Mouse (Mus musculus): ENCODE results near the gene Thumpd2.
A peak's percentile ranks its signal among the peaks of the same experiment; 100 is the strongest.

The Thumpd2 gene

DNA sequence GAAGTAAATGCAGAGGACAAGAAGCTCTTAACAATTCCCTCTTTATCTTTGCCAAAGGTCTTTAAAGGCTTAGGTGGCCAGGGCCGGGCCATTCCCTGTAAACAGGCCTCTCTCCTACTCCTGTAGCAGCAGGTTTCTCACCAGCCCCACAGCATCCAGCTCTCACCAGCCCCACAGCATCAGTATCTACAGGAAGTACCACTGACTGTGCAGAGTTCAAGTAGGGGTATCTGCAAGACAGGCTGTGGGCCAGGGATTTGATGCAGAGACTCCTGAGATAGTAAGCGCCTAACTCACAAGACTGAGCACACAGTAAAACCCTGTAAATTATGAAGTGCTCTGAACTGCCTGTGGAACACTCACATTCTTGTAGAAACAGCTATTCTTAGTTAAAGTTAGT lies 31.9 kb downstream of the Thumpd2 start:
- no peak for DNase-seq (ENCODE audit: low read depth)

DNA sequence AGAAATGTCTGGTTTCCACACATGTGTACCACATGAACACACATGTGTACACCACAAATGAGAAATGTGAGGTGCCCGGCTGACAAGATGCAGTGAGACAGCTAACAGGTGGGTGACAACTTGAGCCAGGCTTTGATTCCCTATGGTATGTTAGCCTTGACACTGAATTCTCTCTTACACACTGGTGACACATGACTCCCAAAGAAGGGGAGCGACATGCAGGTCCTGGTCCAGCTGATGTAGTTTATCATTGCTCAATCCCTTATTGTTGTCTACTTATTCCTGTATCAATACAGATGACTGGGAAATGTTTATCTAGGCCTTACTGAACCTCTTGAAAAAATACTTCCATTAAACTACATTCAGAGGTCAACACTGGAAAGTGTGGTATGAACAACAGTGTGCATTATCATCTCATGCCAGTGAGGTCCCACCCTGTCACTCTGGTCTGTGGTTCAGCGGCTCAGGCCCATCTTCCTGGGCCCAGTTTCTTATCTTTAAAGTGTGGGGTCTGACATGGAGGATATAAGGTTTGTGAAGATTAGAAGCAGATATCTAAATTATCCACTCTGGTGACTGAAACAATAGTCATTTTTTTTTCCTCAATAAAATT lies 32.9 kb downstream of the Thumpd2 start:
- DNase-seq (ENCODE audit: low read depth) = peak; percentile 56

DNA sequence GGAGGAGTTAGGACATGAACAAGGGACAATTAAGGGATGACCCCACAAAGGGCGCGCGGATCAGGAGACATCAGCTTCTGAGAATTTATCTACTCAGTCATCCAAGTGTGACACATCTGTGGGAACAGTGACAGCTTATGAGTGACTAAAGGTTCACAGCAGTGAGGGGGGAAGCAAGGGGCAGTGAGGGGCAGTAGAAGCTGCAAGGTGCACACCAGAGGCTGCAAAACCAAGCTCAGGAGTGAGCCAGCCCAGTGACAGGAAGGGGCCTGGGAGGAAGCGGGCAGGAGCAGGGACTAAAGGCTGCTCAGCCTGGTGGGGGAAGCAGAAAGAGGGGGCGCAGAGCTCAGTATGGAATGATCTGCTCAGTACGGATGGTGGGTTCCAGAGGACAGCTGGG lies 37.6 kb downstream of the Thumpd2 start:
- no peak for DNase-seq (ENCODE audit: low read depth)

DNA sequence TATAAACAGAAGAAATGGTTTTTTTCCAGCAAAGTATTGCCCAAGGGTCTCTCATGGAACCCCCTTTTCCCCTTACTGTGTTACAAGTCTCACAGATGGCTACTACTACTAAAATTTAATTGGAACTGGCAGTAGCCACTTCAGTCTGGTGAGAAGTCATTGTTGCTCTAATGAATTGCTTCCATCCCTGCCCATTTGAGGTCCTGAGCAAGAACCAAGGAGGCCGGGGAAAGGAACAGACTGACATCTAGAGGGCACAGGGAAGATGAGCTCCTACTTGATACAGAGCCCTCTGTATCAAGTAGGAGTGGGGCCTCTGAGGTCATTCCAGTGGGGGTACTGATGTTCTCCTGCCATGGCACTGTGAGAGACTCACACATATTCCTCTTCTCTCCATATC lies 47.8 kb downstream of the Thumpd2 start:
- no peak for DNase-seq (ENCODE audit: low read depth)

DNA sequence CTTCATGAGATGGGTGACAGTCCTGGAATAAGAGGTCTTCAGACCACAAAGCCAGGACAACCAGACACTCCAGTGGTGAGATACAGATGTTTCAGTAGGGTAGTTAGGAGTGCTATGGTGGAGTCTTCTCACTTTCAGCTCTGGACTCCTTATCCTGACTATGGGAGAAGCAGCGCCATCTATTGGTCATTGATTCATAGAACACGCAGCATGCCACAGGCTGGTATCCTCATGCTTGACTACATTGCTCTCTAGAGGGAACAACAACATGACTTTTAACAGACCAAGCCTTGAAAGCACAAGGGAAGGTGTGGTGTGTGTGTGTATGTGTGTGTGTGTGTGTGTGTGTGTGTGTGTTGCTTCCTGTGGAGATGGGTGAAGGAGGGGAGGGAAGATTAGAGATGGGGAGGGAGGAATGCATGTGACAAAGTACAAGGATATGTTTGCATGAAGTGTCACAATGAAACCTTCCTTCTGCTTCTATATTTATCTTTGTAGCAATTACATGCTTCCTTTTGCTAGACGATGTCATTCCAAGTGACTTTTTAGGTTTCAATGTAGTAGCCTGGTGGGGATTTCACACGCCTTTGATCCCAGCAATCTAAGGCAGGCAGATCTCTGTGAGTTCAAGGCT lies 49.0 kb downstream of the Thumpd2 start:
- DNase-seq (ENCODE audit: low read depth) = peak; percentile 39

DNA sequence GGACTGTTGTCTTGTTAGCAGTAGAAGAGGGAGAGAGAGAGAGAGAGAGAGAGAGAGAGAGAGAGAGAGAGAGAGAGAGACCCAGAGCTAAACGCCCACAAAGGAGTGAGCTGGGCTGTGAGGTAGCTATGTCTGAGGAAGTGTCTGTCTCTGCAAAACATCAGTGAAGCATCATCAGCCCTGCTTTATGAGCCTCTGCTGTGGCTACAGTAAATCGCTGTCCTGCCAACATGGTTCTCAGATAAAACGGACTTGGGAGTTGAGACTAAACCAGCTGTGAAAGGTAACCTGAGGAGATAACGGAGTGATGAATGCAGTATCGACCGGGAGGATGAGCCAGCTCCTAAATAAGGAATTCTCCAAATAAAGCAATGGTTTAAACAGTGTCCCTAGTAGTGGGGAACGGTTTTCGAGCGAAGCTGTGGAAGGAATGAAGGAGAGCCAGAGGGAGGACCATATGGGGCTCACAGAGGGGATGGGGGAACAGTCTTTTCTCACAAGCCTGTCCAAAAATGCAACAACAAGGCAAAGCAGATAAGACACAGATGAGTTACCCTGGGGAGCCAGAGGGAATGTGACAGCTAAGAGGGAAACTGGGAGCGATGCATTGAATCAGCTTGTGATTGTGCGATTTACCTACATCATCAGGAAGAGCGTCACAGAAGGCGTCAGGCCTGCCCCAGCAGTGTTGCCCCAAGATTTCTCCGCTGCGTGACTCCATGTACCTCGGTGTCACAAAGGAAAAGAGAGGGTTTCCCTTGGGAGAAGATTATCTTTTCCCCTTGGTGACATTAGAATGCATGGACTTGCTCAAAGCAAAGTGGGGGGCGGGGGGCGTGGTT lies 53.8 kb downstream of the Thumpd2 start:
- DNase-seq (ENCODE audit: low read depth) = no peak

DNA sequence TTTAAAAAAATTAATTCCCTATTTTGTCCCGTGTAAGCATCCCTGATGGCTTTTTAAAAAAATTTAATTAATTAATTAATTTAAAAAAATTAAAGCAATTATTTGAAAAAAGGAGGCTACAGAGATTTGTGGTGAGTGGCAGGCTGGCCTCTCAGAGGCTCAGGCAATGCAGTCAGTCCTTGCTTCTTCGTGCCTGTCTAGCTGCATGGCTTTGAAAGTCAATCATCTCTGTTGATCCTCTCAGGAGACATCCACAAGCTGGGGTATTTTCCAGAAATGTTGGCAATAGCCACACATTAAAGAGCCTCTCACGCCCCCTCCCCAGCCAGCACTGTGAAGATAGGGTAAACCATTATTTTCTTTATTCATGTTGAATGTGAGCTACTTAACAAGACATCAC lies 54.7 kb downstream of the Thumpd2 start:
- DNase-seq (ENCODE audit: low read depth) = no peak

DNA sequence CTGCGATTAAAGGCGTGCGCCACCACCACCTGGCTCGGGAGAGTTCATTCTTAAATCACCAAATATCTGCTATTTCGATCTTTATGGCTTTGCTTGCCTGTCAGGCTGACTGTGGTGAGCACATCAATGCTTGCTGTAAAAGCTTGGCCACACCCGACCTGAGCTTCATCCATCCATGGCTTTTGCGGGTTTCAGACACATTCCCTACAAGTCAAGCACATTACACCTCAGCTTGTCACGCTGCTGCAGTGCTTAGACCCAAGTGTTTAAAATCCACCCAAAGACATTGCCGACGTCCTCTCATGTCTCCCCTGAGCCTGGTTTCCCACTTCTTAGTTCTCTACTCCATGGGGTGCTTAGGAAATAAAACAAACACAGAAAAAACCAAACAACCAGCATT lies 55.8 kb downstream of the Thumpd2 start:
- DNase-seq (ENCODE audit: low read depth) = no peak

DNA sequence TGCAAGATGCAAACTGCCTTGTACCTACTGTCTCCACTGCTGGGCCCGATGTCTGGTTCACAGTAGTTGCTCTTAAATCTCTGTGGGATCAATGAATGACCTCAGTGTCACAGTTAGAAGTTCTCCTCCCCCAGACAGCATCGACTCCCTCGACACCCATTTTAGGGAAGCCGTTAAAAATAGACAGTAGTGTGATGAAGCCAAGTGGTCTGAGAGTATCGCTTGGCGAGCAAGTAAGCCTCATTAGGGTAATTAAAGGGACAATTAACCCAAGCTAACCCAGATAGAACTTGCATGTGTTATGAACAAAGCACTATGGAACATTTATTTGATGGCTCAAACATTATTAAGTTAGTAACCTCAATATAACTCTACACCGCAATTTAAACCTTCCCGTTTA lies 59.6 kb downstream of the Thumpd2 start:
- no peak for DNase-seq (ENCODE audit: low read depth)

DNA sequence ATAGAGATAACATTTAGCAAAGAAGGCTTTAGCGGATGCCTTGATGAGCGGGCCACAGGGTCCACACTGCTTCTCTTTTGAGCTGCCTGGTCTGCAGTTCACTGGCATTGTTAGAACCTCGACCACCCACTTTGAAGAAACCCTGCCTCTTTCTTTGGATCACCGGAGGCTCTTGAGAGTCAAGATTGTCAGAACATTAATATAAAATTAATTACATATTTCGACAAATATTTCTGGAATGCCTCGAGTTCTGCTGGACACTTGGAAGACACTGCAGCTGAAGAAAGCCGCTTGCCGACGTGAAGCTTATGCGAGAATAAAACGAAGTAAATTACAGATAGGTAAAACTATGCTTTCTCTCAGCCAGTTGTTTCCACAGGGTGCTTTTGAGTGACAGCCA lies 60.4 kb downstream of the Thumpd2 start:
- DNase-seq (ENCODE audit: low read depth) = no peak

DNA sequence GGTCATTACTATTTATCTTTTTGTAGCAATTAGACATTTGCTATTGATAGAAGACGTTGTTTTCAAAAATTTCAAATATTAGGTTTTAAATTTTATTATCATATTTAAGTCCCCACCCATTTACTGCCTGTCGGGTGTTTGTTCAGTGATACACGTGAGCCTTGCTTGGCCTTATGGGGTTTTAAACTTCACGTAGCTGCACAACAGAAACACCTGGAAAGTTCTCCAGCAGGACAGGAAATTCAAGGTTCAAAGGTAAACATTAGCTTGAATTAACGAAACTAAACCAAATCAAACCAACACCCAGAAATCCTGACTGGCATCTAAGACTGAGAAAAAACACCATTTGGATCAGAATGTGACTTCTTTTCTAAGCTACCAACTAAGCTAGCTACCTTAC lies 62.8 kb downstream of the Thumpd2 start:
- no peak for DNase-seq (ENCODE audit: low read depth)

DNA sequence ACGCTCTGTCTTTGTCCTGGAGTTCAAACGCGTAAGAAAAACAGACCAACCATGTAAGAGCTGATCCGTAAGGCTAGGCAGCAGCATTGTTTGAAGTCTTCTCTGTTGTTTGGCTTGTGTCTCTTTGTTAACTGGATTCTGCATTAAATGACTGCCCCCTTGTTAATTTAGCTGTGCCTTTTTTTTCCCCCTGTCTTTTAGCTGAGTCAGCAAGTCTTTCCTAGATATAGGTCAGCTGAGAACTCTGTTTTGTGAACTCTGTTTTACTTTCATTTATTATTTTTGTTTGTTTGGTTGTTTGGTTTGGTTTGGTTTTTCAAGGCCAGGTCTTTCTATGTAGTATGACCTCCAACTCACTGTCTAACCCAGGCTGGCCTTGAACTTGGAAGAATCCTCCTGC lies 63.2 kb downstream of the Thumpd2 start:
- DNase-seq (ENCODE audit: low read depth) = no peak

DNA sequence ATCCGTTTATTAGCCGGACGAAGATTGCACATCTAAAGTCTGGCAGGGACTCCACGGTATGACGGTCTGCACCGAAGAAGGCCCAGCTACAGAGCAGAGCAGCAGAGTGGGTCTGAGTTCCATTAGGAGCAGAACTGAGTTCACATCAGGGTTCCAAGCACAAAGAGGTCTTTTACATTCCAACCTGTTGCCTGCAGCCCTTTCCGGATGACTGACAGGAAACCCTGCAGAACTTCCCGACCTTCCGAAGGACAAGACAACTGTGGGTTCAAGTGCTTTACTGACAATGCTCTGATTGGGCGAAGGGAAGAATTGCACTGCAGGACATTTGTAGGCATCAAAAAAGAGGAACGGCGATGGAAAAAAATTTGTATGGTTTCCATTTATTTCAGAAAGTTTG lies 63.9 kb downstream of the Thumpd2 start:
- no peak for DNase-seq (ENCODE audit: low read depth)

DNA sequence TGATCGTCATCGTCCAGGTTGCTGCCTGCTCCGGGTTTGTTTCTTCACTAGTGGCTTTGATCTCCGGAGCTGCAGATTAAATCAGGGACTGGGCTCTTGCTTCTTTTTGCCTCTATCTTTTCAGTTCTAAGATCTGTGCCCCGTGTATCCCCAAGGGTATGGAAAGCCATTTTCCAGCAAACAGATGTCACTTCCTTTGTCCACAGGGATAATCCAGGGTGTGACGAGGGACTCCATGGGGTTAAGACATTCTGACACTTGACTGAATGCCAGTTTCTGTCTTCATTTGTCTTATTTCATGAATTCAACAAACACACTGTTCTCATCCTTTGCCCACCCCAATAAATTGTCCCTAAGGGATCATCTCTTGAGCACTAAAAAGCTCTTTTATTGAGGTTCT lies 65.9 kb downstream of the Thumpd2 start:
- no peak for DNase-seq (ENCODE audit: low read depth)

DNA sequence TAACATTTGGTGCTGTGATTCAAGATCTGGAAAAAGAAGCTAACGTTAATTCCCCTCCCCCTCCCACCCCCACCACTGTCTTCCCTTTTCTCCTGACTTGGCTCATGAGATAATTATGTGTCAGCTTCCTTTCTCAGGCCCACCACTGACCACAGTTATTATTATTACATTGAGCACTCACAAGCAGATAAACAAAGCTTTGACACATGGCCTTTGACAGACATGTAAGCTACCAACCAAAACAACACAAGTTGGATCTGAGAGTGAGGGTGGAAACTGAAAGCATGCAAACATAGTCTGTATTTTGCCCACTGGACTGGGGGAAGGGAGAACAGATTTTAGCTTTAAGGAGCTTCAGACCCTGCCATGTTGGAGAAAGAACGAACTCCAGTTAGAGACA lies 67.7 kb downstream of the Thumpd2 start:
- DNase-seq (ENCODE audit: low read depth) = no peak

DNA sequence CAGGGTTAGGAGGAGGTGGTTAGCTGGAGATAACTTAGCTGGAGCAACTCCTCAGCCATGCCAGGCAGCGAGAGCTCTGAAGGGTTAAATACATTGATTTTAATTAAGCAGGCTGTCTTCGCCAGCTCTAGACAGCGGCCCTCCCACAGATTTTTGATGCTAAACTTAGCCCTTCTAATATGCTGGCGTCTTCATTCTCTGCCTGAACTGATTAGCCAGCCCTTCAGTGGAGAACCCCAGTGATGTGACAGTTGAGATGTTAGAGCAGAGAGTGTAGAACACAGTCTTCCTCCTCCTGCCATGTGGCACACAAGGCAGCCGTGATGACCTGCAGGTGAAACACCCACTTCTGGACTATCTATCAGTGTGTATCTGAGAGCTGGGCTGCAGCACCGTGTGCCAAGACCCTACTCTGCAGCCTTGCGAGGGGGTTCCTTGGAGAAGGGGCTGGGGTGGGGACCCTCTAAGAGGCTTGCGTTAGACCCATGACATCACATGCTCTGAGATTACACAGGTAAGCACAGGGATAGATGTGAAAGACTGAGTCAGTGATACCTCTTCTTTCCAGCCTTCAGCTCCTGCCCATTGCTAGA lies 73.3 kb downstream of the Thumpd2 start:
- no peak for DNase-seq (ENCODE audit: low read depth)

DNA sequence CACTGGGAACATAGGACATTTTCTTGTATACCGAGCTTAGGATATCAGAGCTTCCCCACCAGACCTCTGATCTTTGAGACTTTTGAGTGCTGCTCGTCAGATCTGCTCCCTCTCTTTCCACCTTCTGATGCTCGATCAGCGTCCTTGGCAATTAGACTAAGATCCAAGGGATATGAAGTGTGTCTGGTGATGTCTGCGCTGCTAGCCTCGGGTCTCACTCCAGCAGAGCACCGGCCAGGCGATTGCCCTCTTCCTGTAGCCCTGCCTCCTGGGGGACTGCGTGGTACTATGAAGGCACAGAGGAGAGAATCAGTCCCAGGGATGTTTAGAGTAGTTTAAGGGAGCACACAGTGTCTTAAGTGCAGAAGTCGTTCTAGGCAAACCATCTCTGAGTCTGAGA lies 81.9 kb downstream of the Thumpd2 start:
- no peak for DNase-seq (ENCODE audit: low read depth)

DNA sequence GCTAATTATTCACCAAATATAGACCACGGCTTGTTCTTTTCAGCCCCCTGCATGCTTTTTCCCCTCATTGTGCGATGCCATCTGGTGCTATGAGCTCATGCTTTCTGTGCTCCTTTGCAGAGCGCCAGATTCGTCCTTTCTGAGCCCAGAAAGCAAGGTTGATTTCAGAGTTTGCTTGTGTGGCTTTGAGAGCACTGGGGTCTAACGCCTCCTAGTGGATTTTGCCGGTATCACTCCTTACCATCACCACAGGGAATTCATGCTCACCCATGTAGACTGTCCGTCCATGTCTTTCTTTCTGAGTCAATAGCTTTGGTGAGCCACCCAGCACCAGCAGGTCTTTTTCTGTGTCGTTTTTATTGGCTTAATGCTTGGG lies 82.5 kb downstream of the Thumpd2 start:
- DNase-seq (ENCODE audit: low read depth) = peak; percentile 16

DNA sequence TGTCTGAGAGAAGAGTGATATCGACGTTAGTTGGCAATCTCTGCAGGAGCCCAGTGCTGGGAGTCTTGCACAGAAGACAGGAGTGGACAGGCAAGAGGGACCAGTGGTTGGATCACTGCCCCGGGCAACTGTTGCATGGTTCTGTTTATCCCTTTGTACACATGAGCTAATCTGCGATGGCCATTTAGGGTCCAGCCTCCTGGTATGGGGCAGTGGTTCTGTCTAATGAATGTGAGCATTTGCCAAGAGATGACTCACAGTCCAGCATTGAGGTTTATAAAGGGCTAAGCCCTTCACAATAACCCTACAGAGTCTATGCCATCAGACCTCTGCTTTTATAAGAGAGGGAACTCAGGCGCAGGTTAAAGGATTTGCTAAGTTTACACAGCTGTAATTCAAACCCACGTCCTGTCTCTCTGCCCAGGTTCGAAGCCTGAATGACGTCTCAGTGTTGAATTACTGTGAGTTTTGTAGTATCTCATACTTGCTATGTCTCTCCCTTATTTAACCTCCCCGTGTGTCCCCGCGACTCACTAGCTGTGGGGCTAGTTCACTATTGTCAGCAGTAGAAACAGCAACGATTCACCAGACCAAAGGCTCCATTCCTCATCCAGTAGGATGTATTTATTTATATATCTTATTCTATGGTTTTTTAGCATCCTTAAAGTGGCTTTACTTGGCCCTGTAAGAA lies 83.0 kb downstream of the Thumpd2 start:
- no peak for DNase-seq (ENCODE audit: low read depth)

DNA sequence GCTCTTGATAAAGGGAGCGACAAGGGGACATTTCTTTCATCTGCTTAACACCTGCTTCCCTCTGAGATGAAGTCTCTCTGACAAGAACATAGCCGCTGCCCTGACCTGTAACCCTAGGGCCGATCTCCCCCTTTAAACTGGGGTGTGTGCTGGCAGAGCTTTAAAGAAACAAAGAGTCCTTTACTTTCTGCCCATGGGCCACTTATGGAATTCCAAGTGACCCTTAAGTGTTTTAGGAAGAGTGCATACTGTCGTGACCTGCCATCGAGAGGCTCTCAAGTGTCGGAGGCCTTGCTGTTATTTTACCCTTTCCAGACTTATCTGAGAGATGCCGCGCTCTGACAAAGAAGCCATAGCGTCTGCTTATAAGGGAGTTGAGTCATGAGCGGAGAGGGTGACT lies 84.8 kb downstream of the Thumpd2 start:
- no peak for DNase-seq (ENCODE audit: low read depth)

DNA sequence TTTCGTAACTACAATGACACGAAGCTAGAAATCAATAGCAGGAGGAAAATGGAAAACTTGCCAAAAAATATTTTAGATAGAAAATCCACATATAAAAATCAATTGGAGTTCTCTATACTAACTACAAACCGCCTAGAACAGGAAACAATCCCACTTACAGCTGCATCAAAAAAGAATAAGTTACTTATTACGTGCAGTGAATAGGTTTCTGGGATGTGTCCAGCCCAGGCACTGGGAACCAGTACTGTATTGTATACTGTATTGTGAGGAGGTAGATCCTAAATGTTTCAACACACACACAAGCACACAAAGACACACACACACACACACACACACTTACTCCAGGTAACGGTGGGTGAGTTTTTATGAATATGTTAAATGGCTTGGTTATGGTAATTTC lies 87.6 kb downstream of the Thumpd2 start:
- DNase-seq (ENCODE audit: low read depth) = no peak
